Mouse (Mus musculus) embryonic fibroblast, embryonic 13.5 days (primary cell): ENCODE data around the gene Psmb10. TPM values are rescaled to one million over a fixed set of nuclear protein-coding genes. Genes with fewer than 3 reads are reported as not detected.

ENCODE experiments used
- H3K27ac ChIP-seq: 2 replicates; pipeline ENCODE4 v1.5.1; 2012; ENCODE audit warnings: low read length, control low read depth, inconsistent platforms; ENCODE audit not compliant: insufficient read depth
- H3K4me1 ChIP-seq: 2 replicates; pipeline ENCODE4 v1.6.1; 2011; ENCODE audit warnings: low read length; ENCODE audit not compliant: control insufficient read depth, insufficient read depth
- H3K4me3 ChIP-seq: 2 replicates; pipeline ENCODE4 v1.5.1; 2011; ENCODE audit warnings: mild to moderate bottlenecking, control low read depth, low read length; ENCODE audit not compliant: insufficient read depth
- CTCF ChIP-seq: IDR thresholded peaks from 2 replicates; pipeline ENCODE4 v1.5.1; 2011; ENCODE audit warnings: mild to moderate bottlenecking, control low read depth, low read length, moderate library complexity, borderline replicate concordance; ENCODE audit not compliant: insufficient read depth
- POLR2A ChIP-seq: IDR thresholded peaks from 2 replicates; pipeline ENCODE4 v1.6.1; 2011; ENCODE audit warnings: low read depth, mild to moderate bottlenecking, control low read depth, low read length, moderate library complexity
- polyA plus RNA-seq: library from polyadenylated mRNA; stranded (reverse); fragments of >200 nt; gene quantifications from 2 replicates; pipeline ENCODE4 v1.2.4, GENCODE M21; 2011; ENCODE audit warnings: low read depth; ENCODE audit not compliant: missing spikeins, insufficient read length

Psmb10 gene
- polyA plus RNA-seq, 1 experiment, result 30.5 TPM

- TF ChIP-seq POLR2A, result no peak
- no peak for TF ChIP-seq CTCF
Observed at GRCm38 (mm10) chr8:105931271-105931670, 7.0 kb downstream of the Psmb10 start.

GRCm38 (mm10) chr8:105930602-105931001 lies 7.6 kb downstream of the Psmb10 start:
- Histone ChIP-seq H3K27ac (no peak overlapping the region), H3K4me3 (no peak overlapping the region), H3K4me1 (no peaks in the 10 kb centered on the region)
- peak; percentile 94 for TF ChIP-seq CTCF
- TF ChIP-seq POLR2A, result no peak

More at GRCm38 (mm10) chr8:105931271-105931670, 7.0 kb downstream of the Psmb10 start:
- Histone ChIP-seq H3K4me1 (no peaks in the 10 kb centered on the region), H3K4me3 (no peak overlapping the region), H3K27ac (no peak overlapping the region)

GRCm38 (mm10) chr8:105925123-105925522 lies 13.1 kb downstream of the Psmb10 start:
- Histone ChIP-seq H3K27ac (no peak overlapping the region), H3K4me3 (no peak overlapping the region), H3K4me1 (no peaks in the 10 kb centered on the region)
- TF ChIP-seq POLR2A, result no peak
- TF ChIP-seq CTCF, result no peak

GRCm38 (mm10) chr8:105919390-105919789 lies 18.9 kb downstream of the Psmb10 start:
- Histone ChIP-seq H3K27ac (no peak overlapping the region), H3K4me1 (no peaks in the 10 kb centered on the region), H3K4me3 (no peak overlapping the region)
- TF ChIP-seq CTCF, result no peak
- no peak for TF ChIP-seq POLR2A

- no peak for TF ChIP-seq CTCF
- no peak; the same call in none of the 2 replicates for TF ChIP-seq POLR2A
- H3K27ac ChIP-seq, result peak overlapping the region; percentile 56
- H3K4me1 ChIP-seq, result peaks cover 4% of the 10 kb centered on the region
- peak overlapping the region; percentile 96 for H3K4me3 ChIP-seq
Observed at GRCm38 (mm10) chr8:105900941-105901616, 37.2 kb downstream of the Psmb10 start.

- TF ChIP-seq POLR2A (peak; percentile 85), CTCF (no peak)
- Histone ChIP-seq H3K4me1 (peaks cover 4% of the 10 kb centered on the region), H3K4me3 (peak within 1 kb of the TSS; percentile 96), H3K27ac (peak within 1 kb of the TSS; percentile 56)
Observed at GRCm38 (mm10) chr8:105900180-105900940, 37.9 kb downstream of the Psmb10 start, which contains the start of gene Pskh1. Gene Pskh1 (plus strand): TSS chr8:105900441.

- Histone ChIP-seq H3K27ac (no peak overlapping the region), H3K4me1 (peaks cover 4% of the 10 kb centered on the region), H3K4me3 (no peak overlapping the region)
- no peak for TF ChIP-seq CTCF
- TF ChIP-seq POLR2A, result no peak
Observed at GRCm38 (mm10) chr8:105897801-105898480, 40.3 kb downstream of the Psmb10 start.

GRCm38 (mm10) chr8:105893339-105893738 lies 44.9 kb downstream of the Psmb10 start, which contains the start of gene Nrn1l:
Gene Nrn1l (plus strand): TSS chr8:105893567.
- TF ChIP-seq CTCF (no peak), POLR2A (no peak)
- Histone ChIP-seq H3K4me3 (no peak within 1 kb of the TSS), H3K27ac (no peak within 1 kb of the TSS), H3K4me1 (no peaks in the 10 kb centered on the region)

- Histone ChIP-seq H3K4me1 (no peaks in the 10 kb centered on the region), H3K4me3 (no peak overlapping the region), H3K27ac (no peak overlapping the region)
- TF ChIP-seq POLR2A (no peak), CTCF (no peak)
Observed at GRCm38 (mm10) chr8:105892432-105892831, 45.8 kb downstream of the Psmb10 start.
